Mouse (Mus musculus): Measurements from ENCODE around the gene Agap2. TPM values are rescaled to one million over a fixed set of nuclear protein-coding genes. Genes with fewer than 3 reads are reported as not detected.
A peak's percentile ranks its signal among the peaks of the same experiment; 100 is the strongest.

The Agap2 gene
- polyA plus RNA-seq, 1 experiment from 2014 or later = 0.04 TPM

DNA sequence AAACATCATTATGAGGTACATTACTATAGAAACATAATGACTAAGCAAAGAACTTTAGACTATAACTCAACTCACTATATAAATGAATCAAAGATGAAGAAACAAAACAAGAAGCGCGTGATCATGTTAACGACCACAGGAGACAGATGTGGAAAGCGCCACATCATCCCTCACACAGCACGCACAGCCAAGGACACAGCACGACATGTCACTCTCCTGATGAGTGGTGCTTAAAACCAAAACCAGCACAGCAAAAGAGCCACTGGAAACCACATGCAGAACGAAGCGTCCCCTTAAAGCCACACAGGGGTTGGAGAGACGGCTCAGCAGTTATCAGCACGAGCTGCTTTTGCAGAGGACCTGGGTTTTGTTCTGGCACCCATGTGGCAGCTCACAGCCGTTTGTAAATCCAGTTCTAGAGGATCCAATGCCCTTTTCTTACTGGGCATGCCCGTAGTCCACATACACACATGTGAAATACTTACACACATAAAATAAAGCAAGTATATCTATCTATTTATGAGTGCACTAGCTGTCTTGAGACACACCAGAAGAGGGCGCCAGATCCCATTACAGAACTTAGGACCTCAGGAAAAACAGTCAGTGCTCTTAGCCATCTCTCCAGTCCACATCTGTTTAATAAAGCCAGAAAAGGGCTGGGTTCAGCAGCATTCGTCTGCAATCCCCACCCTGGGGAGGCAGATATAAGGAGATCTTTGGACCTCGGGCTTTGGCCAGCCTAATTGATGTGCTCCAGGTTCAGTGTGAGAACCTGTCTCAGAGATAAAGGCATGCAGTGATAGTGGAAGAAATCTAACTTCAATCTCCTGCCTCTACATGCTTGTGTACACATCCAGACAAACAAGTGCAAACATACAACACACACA, 36.2 kb downstream of the Agap2 start:
- Histone ChIP-seq H3K36me3 (ENCODE audit: control insufficient read depth, insufficient read depth, low read length) (0 out of 2 replicates have a peak, but pooled peaks cover 7% of the 10 kb centered on the region), H3K9me3 (ENCODE audit: control insufficient read depth, low read length) (no peaks in the 10 kb centered on the region), H3K4me2 (replicated peaks; ENCODE audit: low read depth) (no peak overlapping the region), H3K4me1 (replicated peaks; ENCODE audit: control insufficient read depth, insufficient read depth) (no peaks in the 10 kb centered on the region), H3K27ac (replicated peaks) (no peak overlapping the region), H3K9ac (ENCODE audit: low read length) (no peak overlapping the region), H3K27me3 (ENCODE audit: control insufficient read depth, insufficient read depth, low read length) (no peaks in the 10 kb centered on the region), H3K4me3 (ENCODE audit: low read depth, low read length) (no peak overlapping the region)
- 88% methylated on average over 15 of the region's 15 CpGs for WGBS
- TF ChIP-seq EP300 (optimal IDR thresholded peaks at IDR 0.05) = no peak
- peak; percentile 45 for TF ChIP-seq CTCF (IDR thresholded peaks at IDR 0.05; ENCODE audit: low read depth)
- ATAC-seq (ENCODE audit: low FRiP score, low TSS enrichment) (no peak), DNase-seq (ENCODE audit: low spot score) (no peak)

DNA sequence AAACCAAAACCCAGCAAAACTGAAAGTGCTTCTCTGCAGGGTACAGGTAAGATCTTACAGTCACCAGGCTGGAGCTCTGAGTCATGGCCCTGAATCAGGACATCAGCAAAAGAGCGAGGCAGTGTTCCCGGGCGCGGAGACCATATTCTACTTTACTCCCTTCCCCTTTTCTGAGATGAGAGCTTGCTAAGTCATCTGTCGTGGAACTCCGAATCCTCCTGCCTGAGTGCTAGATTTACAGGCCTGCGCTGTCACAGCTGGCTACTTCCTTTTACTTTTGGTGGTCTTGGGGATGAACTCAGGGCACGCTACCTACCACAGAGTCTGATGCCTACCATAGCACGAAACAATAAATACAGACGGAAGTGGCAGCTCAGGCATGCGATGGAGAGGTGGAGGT, 39.3 kb downstream of the Agap2 start:
- no peaks in the 10 kb centered on the region for H3K27me3 ChIP-seq (ENCODE audit: control insufficient read depth, insufficient read depth, low read length)
- H3K27ac ChIP-seq (replicated peaks) = no peak overlapping the region
- no peak overlapping the region for H3K4me3 ChIP-seq (ENCODE audit: low read depth, low read length)
- peaks cover 19% of the 10 kb centered on the region for H3K36me3 ChIP-seq (ENCODE audit: control insufficient read depth, insufficient read depth, low read length)
- WGBS = 93% methylated on average over 11 of the region's 11 CpGs
- DNase-seq (ENCODE audit: low spot score) (no peak), ATAC-seq (ENCODE audit: low FRiP score, low TSS enrichment) (no peak)
- H3K9ac ChIP-seq (ENCODE audit: low read length) = no peak overlapping the region
- TF ChIP-seq EP300 (optimal IDR thresholded peaks at IDR 0.05) (no peak), CTCF (IDR thresholded peaks at IDR 0.05; ENCODE audit: low read depth) (no peak)
- no peaks in the 10 kb centered on the region for H3K4me1 ChIP-seq (replicated peaks; ENCODE audit: control insufficient read depth, insufficient read depth)
- no peak overlapping the region for H3K4me2 ChIP-seq (replicated peaks; ENCODE audit: low read depth)
- H3K9me3 ChIP-seq (ENCODE audit: control insufficient read depth, low read length) = no peaks in the 10 kb centered on the region

DNA sequence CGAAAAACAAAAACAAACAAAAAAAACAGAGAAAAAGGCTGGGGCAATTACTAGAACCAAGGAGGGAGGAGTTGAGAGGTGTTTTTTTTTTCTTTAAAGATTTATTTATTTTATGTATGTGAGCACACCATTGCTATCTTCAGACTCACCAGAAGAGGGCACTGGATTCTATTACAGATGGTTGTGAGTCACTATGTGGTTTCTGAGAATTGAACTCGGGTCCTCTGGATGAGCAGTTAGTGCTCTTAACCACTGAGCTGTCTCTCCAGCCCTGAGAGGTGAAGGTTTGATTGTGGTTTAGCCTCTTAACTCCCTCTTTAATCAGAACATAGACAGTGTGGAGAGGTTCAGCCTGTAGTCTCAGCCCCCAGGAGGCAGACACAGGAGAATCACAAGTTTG, 40.0 kb downstream of the Agap2 start:
- DNase-seq (ENCODE audit: low spot score) = no peak
- no peak for ATAC-seq (ENCODE audit: low FRiP score, low TSS enrichment)
- WGBS = 86% methylated on average over 2 of the region's 2 CpGs

DNA sequence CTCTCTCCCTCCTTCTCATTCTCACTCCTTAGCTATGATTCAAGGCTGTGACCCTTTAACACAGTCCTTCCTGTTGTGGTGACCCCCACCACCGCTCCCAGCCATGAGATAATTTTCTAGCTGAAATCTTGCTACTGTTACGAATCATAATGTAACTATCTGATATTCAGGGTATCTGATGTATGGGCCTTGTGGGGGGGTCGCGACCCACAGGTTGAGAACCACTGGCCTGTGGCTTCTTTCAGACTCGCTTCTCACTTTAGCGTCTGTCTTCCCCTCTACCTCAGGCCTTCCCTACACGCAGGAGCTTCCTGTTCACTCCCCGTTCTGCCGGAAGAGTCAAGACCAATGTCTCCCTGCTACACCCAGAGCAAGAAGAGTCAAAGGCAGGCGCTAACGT, 43.4 kb downstream of the Agap2 start:
- DNase-seq (ENCODE audit: low spot score) (no peak), ATAC-seq (ENCODE audit: low FRiP score, low TSS enrichment) (no peak)
- H3K4me2 ChIP-seq (replicated peaks; ENCODE audit: low read depth) = no peak overlapping the region
- no peaks in the 10 kb centered on the region for H3K9me3 ChIP-seq (ENCODE audit: control insufficient read depth, low read length)
- H3K27me3 ChIP-seq (ENCODE audit: control insufficient read depth, insufficient read depth, low read length) = no peaks in the 10 kb centered on the region
- 89% methylated on average over 11 of the region's 11 CpGs for WGBS
- peaks cover 16% of the 10 kb centered on the region for H3K36me3 ChIP-seq (ENCODE audit: control insufficient read depth, insufficient read depth, low read length)
- no peak overlapping the region for H3K4me3 ChIP-seq (ENCODE audit: low read depth, low read length)
- no peaks in the 10 kb centered on the region for H3K4me1 ChIP-seq (replicated peaks; ENCODE audit: control insufficient read depth, insufficient read depth)
- TF ChIP-seq EP300 (optimal IDR thresholded peaks at IDR 0.05) = no peak
- TF ChIP-seq CTCF (IDR thresholded peaks at IDR 0.05; ENCODE audit: low read depth) = no peak
- no peak overlapping the region for H3K9ac ChIP-seq (ENCODE audit: low read length)
- no peak overlapping the region for H3K27ac ChIP-seq (replicated peaks)

More for the DNA sequence above, 40.0 kb downstream of the Agap2 start:
- Histone ChIP-seq H3K9ac (ENCODE audit: low read length) (no peak overlapping the region), H3K36me3 (ENCODE audit: control insufficient read depth, insufficient read depth, low read length) (peaks cover 19% of the 10 kb centered on the region), H3K27me3 (ENCODE audit: control insufficient read depth, insufficient read depth, low read length) (no peaks in the 10 kb centered on the region), H3K4me1 (replicated peaks; ENCODE audit: control insufficient read depth, insufficient read depth) (no peaks in the 10 kb centered on the region), H3K27ac (replicated peaks) (no peak overlapping the region), H3K9me3 (ENCODE audit: control insufficient read depth, low read length) (no peaks in the 10 kb centered on the region), H3K4me2 (replicated peaks; ENCODE audit: low read depth) (no peak overlapping the region), H3K4me3 (ENCODE audit: low read depth, low read length) (no peak overlapping the region)
- TF ChIP-seq EP300 (optimal IDR thresholded peaks at IDR 0.05) (no peak), CTCF (IDR thresholded peaks at IDR 0.05; ENCODE audit: low read depth) (peak; percentile 58)

DNA sequence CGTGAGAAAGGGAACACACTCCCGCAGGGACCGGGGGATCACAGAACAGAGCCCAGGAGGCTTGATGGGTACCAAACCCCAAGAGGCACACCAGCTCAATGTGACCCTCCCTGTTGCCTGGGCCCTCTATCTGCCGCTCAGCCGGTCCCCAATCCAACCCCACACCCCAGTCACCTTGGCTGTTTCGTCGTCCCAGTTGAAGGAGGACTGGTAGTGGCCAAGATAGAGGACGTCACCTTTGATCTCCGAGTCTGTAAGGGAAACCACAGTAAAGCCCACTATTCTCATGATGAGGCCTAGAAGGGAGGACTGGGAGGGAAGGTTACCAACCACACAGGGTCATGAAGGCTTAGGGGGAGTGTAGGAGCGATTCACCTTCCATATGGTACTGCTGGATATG, 44.1 kb downstream of the Agap2 start:
- no peaks in the 10 kb centered on the region for H3K9me3 ChIP-seq (ENCODE audit: control insufficient read depth, low read length)
- peaks cover 16% of the 10 kb centered on the region for H3K36me3 ChIP-seq (ENCODE audit: control insufficient read depth, insufficient read depth, low read length)
- no peak for ATAC-seq (ENCODE audit: low FRiP score, low TSS enrichment)
- no peak overlapping the region for H3K9ac ChIP-seq (ENCODE audit: low read length)
- no peaks in the 10 kb centered on the region for H3K4me1 ChIP-seq (replicated peaks; ENCODE audit: control insufficient read depth, insufficient read depth)
- 91% methylated on average over 10 of the region's 10 CpGs for WGBS
- no peak for TF ChIP-seq CTCF (IDR thresholded peaks at IDR 0.05; ENCODE audit: low read depth)
- TF ChIP-seq EP300 (optimal IDR thresholded peaks at IDR 0.05) = no peak
- DNase-seq (ENCODE audit: low spot score) = no peak
- H3K4me2 ChIP-seq (replicated peaks; ENCODE audit: low read depth) = no peak overlapping the region
- no peak overlapping the region for H3K4me3 ChIP-seq (ENCODE audit: low read depth, low read length)
- H3K27ac ChIP-seq (replicated peaks) = no peak overlapping the region
- H3K27me3 ChIP-seq (ENCODE audit: control insufficient read depth, insufficient read depth, low read length) = no peaks in the 10 kb centered on the region

All from stomach, postnatal 0 days (tissue).